Mouse (Mus musculus) heart, adult 2 months (tissue): ENCODE data around the gene Zdhhc21.

ENCODE experiments used
- CTCF ChIP-seq: fragments of 200-600 bp; IDR thresholded peaks from 2 replicates; pipeline ENCODE4 v1.8.1; 2022; ENCODE audit warnings: antibody characterized with exemption, mild to moderate bottlenecking, moderate library complexity
- EP300 ChIP-seq: fragments of 200-500 bp; IDR thresholded peaks from 2 replicates; pipeline ENCODE4 v1.6.1; 2011; ENCODE audit warnings: low read depth, low read length, control low read depth; ENCODE audit not compliant: insufficient read depth

GRCm38 (mm10) chr4:82792906-82793580, 66.7 kb downstream of the Zdhhc21 start:
- no peak for TF ChIP-seq CTCF
- TF ChIP-seq EP300: no peak
